Mouse (Mus musculus): Measurements from ENCODE around the gene Kng1. TPM values are rescaled to one million over a fixed set of nuclear protein-coding genes. Genes with fewer than 3 reads are reported as not detected.
"Not testable (repeated sequence)": the region's sequence is repeated elsewhere in the genome, so short reads cannot be mapped to it uniquely, and the experiment has no call there.

Gene Kng1
- total and polyA plus RNA-seq, 3 experiments = not detected

DNA sequence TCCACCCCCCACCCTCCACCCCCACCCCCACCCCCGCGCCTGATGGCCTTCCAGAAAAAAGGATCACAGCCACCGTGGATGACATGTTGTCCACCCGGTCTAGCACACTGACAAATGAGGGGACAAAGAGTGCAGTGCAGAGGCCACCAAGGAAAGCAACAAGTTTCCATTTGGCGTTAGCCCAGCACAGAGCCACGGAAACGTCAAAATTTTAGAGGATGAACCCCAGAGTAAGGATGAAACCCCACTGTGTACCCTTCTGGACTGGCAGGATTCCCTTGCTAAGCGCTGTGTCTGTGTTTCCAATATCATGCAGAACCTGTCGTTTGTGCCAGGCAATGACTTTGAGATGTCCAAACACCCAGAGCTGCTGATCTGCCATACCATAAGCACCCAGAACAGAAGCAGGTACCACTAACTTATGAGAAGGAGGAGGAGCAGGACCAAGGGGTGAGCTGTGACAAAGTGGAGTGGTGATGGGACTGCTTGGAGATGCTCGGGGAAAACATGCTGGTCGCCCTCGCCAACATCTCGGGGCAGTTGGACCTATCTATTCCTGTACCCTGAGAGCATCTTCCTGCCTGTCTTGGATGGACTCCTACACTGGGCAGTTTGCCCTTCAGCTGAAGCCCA, 35.8 kb downstream of the Kng1 start:
- no peak overlapping the region for H3K4me3 ChIP-seq (ENCODE audit: control insufficient read depth in 1 of 2, insufficient read depth in 1 of 2, low read depth in 2 of 2, low read length in 2 of 2)
- no peak for DNase-seq (ENCODE audit: low read depth, low spot score)
- H3K27ac ChIP-seq (ENCODE audit: control insufficient read depth, low read depth, low read length) = no peak overlapping the region
- H3K9ac ChIP-seq (ENCODE audit: control insufficient read depth, low read depth, low read length, poor library complexity, severe bottlenecking) = no peak overlapping the region
- no peaks in the 10 kb centered on the region for H3K36me3 ChIP-seq (ENCODE audit: control insufficient read depth in 1 of 2, insufficient read depth in 2 of 2, low read length in 2 of 2)
- peaks cover 0 to 2% of the 10 kb centered on the region in 2 experiments; a peak in 1 of 4 replicates for H3K4me1 ChIP-seq (ENCODE audit: control insufficient read depth in 1 of 2, insufficient read depth in 2 of 2, low read length in 2 of 2)
- H3K9me3 ChIP-seq (replicated peaks; ENCODE audit: insufficient read depth, low read length) = no peaks in the 10 kb centered on the region
- H3K27me3 ChIP-seq (ENCODE audit: control insufficient read depth in 1 of 2, insufficient read depth in 2 of 2, low read length in 2 of 2) = no peaks in the 10 kb centered on the region
- no peak for TF ChIP-seq NRF1 (IDR thresholded peaks at IDR 0.05; ENCODE audit: insufficient read depth, low read depth, low read length, poor library complexity, severe bottlenecking)
- no peak for TF ChIP-seq TCF12 (IDR thresholded peaks at IDR 0.05; ENCODE audit: low read depth, low read length)
- TF ChIP-seq POLR2AphosphoS2 (IDR thresholded peaks at IDR 0.05; ENCODE audit: low read length) = no peak
- no peak for TF ChIP-seq BHLHE40 (IDR thresholded peaks at IDR 0.05; ENCODE audit: borderline replicate concordance, low read depth, low read length)
- TF ChIP-seq ZC3H11A (IDR thresholded peaks at IDR 0.05; ENCODE audit: low read depth, low read length) = no peak
- no peak for TF ChIP-seq SMC3 (IDR thresholded peaks at IDR 0.05; ENCODE audit: low read depth, low read length)
- no peaks in the 10 kb centered on the region for H3K79me2 ChIP-seq (ENCODE audit: control insufficient read depth, insufficient read depth, low read length, poor library complexity)

DNA sequence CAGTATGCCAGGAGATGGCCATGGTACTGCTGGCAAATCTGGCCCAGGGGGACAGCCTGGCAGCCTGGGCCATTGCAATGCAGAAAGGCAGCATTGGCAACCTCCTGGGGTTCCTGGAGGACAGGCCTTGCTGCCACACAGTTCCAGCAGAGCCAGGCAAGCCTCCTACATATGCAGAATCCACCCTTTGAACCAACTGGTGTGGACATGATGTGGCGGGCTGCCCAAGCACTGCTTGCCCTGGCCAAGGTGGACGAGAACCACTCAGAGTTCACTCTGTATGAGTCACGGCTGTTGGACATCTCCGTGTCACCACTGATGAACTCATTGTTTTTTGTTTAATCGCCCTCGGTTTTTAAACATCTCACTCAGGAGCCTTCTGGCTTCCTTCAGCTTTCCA, 36.5 kb downstream of the Kng1 start:
- peaks cover 0 to 2% of the 10 kb centered on the region in 2 experiments; a peak in 1 of 4 replicates for H3K4me1 ChIP-seq (ENCODE audit: control insufficient read depth in 1 of 2, insufficient read depth in 2 of 2, low read length in 2 of 2)
- no peak overlapping the region for H3K4me3 ChIP-seq (ENCODE audit: control insufficient read depth in 1 of 2, insufficient read depth in 1 of 2, low read depth in 2 of 2, low read length in 2 of 2)
- DNase-seq (ENCODE audit: low read depth, low spot score) = no peak
- no peaks in the 10 kb centered on the region for H3K36me3 ChIP-seq (ENCODE audit: control insufficient read depth in 1 of 2, insufficient read depth in 2 of 2, low read length in 2 of 2)
- no peaks in the 10 kb centered on the region for H3K79me2 ChIP-seq (ENCODE audit: control insufficient read depth, insufficient read depth, low read length, poor library complexity)
- no peak overlapping the region for H3K27ac ChIP-seq (ENCODE audit: control insufficient read depth, low read depth, low read length)
- H3K9me3 ChIP-seq (replicated peaks; ENCODE audit: insufficient read depth, low read length) = no peaks in the 10 kb centered on the region
- H3K27me3 ChIP-seq (ENCODE audit: control insufficient read depth in 1 of 2, insufficient read depth in 2 of 2, low read length in 2 of 2) = no peaks in the 10 kb centered on the region
- TF ChIP-seq TBP (IDR thresholded peaks at IDR 0.05; ENCODE audit: low read depth, low read length) = no peak
- TF ChIP-seq UBTF (IDR thresholded peaks at IDR 0.05; ENCODE audit: borderline replicate concordance, insufficient read depth, low read depth, low read length) = no peak
- no peak for TF ChIP-seq MYC (IDR thresholded peaks at IDR 0.05; ENCODE audit: low read depth, low read length)
- TF ChIP-seq POLR2A (IDR thresholded peaks at IDR 0.05; ENCODE audit: control insufficient read depth in 1 of 2, insufficient read depth in 1 of 2, low read depth in 1 of 2, low read length in 2 of 2, poor library complexity in 1 of 2) = no peak
- TF ChIP-seq MYB (IDR thresholded peaks at IDR 0.05; ENCODE audit: low read depth, low read length) = no peak
- TF ChIP-seq MEF2A (IDR thresholded peaks at IDR 0.05; ENCODE audit: extremely low read depth, insufficient replicate concordance, low read depth, low read length, poor library complexity, severe bottlenecking) = no peak
- no peak for TF ChIP-seq POLR2AphosphoS2 (IDR thresholded peaks at IDR 0.05; ENCODE audit: low read length)
- TF ChIP-seq RCOR1 (IDR thresholded peaks at IDR 0.05; ENCODE audit: low read depth, low read length) = no peak
- no peak for TF ChIP-seq ZNF384 (IDR thresholded peaks at IDR 0.05; ENCODE audit: low read depth, low read length)
- no peak for TF ChIP-seq MXI1 (IDR thresholded peaks at IDR 0.05; ENCODE audit: low read depth, low read length)
- TF ChIP-seq MAZ (IDR thresholded peaks at IDR 0.05; ENCODE audit: low read depth, low read length) = no peak
- TF ChIP-seq NELFE (IDR thresholded peaks at IDR 0.05; ENCODE audit: low read depth, low read length) = no peak
- TF ChIP-seq CHD2 (IDR thresholded peaks at IDR 0.05; ENCODE audit: low read length) = no peak
- no peak overlapping the region for H3K9ac ChIP-seq (ENCODE audit: control insufficient read depth, low read depth, low read length, poor library complexity, severe bottlenecking)

DNA sequence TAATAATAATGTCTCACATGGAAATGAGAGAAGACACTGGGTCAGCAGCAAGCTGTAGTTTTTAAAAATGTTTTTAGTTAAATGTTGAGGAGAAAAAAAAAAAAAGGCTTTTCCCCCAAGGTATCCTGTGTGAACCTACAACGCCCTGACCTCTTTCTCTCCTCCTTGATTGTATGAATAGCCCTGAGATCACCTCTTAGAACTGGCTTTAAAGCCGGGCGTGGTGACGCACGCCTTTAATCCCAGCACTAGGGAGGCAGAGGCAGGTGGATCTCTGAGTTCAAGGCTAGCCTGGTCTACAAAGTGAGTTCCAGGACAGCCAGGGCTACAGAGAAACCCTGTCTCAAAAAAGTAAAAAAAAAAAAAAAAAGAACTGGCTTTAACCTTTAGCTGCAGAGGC, 37.9 kb downstream of the Kng1 start:
- H3K4me3 ChIP-seq (ENCODE audit: control insufficient read depth in 1 of 2, insufficient read depth in 1 of 2, low read depth in 2 of 2, low read length in 2 of 2); H3K9ac ChIP-seq (ENCODE audit: control insufficient read depth, low read depth, low read length, poor library complexity, severe bottlenecking); H3K36me3 ChIP-seq (ENCODE audit: control insufficient read depth in 1 of 2, insufficient read depth in 2 of 2, low read length in 2 of 2); H3K27ac ChIP-seq (ENCODE audit: control insufficient read depth, low read depth, low read length); DNase-seq (ENCODE audit: low read depth, low spot score); H3K27me3 ChIP-seq (ENCODE audit: control insufficient read depth in 1 of 2, insufficient read depth in 2 of 2, low read length in 2 of 2); H3K9me3 ChIP-seq (replicated peaks; ENCODE audit: insufficient read depth, low read length); H3K79me2 ChIP-seq (ENCODE audit: control insufficient read depth, insufficient read depth, low read length, poor library complexity); H3K4me1 ChIP-seq (ENCODE audit: control insufficient read depth in 1 of 2, insufficient read depth in 2 of 2, low read length in 2 of 2): not testable (repeated sequence)

DNA sequence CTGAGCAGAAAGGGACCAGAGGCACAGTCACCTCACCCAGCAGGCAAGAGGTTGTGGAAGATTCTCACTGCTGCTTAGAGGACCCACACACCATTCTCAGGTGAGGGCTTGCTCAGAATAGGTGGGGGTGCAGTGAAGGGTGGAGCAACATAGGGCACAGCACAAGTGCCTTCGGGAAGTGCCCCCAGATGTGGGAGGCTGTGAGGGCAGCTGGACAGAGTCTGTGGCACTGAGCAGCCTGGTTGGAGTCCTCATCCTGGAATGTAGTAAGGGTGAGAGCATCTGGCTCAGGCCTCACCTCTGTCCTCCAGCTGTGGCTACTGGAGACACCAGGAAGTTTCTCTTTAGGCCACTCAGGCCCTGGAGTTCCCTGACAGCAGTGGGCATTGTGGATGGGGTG, 39.2 kb downstream of the Kng1 start:
- H3K27ac ChIP-seq (ENCODE audit: control insufficient read depth, low read depth, low read length); H3K27me3 ChIP-seq (ENCODE audit: control insufficient read depth in 1 of 2, insufficient read depth in 2 of 2, low read length in 2 of 2); DNase-seq (ENCODE audit: low read depth, low spot score); H3K4me3 ChIP-seq (ENCODE audit: control insufficient read depth in 1 of 2, insufficient read depth in 1 of 2, low read depth in 2 of 2, low read length in 2 of 2); H3K79me2 ChIP-seq (ENCODE audit: control insufficient read depth, insufficient read depth, low read length, poor library complexity); H3K36me3 ChIP-seq (ENCODE audit: control insufficient read depth in 1 of 2, insufficient read depth in 2 of 2, low read length in 2 of 2); H3K9me3 ChIP-seq (replicated peaks; ENCODE audit: insufficient read depth, low read length); H3K9ac ChIP-seq (ENCODE audit: control insufficient read depth, low read depth, low read length, poor library complexity, severe bottlenecking); H3K4me1 ChIP-seq (ENCODE audit: control insufficient read depth in 1 of 2, insufficient read depth in 2 of 2, low read length in 2 of 2): not testable (repeated sequence)
